Mouse (Mus musculus): ENCODE measurements at regions not wholly inside any gene's neighbourhood (a gene's known extent, or its start where the extent isn't known, plus 50 kb on each side); places are given as distances from the start of the nearest gene placed in this dataset.

- DNase-seq (ENCODE audit: low spot score in 2 of 2) = no peak
Measured at GRCm38 (mm10) chr7:75923951-75924467, 75.9 kb downstream of the Klhl25 start.

DNA sequence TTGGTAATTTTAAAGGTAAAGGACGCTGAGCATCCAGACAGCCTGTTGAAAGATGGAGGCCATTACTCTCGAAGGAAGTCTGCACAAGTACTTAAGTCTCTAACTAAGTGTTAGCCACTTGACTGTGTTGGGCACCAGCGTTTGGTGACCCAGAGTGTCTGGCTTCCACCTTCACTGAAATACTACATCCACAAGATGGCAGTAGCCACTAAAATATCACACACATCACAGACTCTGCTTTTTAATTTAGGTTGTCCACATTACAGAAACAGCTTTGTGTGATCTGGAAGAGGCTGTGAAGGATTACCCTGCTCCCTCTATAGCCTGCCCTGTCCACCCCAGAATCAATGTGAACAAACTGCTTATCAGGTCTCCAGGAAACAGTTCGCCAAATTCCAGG lies 79.4 kb downstream of the Klhl25 start:
- DNase-seq (ENCODE audit: low spot score in 2 of 2) = peak in 1 of 2 experiments; percentile 25

DNA sequence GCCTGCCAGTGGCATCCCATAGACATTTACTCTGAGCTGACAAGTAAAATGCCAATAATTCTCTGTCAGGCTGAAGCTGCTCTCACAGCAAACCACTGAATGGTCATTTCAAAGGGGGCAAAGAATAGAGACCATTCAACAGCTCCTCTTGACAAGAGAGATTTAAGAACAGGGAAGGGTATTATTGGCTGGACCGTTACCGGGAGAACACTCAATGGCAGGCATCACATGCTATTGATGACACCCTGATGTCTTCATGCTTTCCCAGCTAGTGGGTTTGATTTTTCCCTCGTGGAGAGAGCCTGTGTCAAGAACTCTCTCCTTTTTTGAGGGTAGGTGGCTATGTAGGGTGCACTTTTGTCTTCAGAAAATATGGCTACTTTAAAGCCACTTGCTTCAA lies 95.7 kb downstream of the Klhl25 start:
- DNase-seq (ENCODE audit: low spot score in 2 of 2) = no peak

DNA sequence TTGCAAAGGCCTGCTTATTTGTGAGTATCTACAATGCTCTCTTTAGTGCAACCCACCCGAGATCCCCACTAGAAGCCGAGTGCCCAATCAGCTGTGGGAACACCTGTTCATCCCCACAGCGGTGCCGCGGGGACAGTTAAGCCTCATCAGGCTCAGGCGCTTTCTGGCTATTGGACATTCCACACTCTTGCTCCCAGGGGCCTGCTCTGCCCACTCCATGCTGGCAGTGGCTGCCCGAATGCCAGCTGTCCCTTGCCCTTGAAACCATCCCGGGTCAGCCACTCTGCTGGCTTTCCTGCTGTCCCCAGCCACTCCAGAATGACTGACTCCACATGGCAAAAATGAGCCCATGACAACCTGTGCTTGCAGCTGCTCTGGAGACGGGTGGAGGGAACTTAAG lies 107.6 kb downstream of the Klhl25 start:
- no peak for DNase-seq (ENCODE audit: low spot score in 2 of 2)

DNA sequence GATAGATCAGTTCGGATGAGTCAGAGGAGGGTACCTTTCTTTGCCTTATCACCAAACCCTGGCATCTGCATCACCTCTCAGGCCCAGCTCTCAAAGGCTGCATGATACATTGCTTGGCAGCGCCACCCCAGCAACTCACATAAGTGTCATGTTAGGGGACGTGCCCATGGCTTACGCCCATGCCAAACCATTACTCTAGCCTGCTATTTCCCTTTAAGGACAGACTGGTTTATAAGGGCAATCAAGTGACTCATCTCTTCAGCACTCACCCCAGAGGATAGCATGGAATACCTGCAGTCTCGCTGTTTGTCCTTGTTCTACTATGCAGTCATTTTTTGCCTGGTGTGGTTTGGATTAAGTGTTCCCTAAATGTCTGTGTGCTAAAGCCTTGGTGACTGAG lies 109.3 kb downstream of the Klhl25 start:
- no peak for DNase-seq (ENCODE audit: low spot score in 2 of 2)

GRCm38 (mm10) chr7:75959903-75960620 lies 112.0 kb downstream of the Klhl25 start:
- DNase-seq (ENCODE audit: low spot score in 2 of 2) = no peak

DNA sequence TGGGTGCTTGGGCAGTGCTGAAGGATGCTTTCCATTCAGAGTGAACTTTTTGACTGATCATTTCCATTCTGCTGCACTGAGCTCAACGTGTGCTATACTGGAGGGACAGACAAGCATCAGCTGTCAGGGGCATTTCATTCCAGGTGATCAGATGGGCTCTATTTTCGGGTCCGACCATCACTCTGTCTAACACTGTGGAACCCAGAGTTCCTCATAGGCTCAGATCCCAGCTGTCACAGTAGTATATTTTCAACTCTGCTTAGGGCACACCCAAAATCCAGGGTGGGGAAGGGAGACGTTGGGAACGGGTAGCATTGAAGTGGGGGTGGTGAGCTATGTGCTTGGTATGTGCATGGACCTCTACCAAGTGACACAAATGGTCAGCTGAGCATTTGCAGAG lies 120.1 kb downstream of the Klhl25 start:
- DNase-seq (ENCODE audit: low spot score in 2 of 2) = no peak

DNA sequence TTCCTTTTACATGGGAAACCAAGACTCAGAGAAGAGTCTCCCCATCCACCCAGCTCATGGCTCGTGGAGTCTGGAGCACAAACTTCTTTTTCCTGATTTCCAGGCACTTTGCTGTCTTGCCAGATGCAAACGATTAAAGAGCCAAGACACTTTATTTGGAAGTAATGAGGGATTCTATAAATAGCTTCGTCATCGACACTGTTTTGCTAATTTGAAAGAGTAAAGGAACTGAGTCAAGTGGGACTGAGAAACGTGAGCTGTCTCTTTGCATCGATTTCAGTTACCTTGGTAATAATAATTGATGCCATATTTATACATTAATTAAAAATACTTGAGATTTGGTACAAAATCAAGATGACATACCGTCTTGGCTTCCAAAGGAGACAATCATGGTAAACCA lies 122.8 kb downstream of the Klhl25 start:
- no peak for DNase-seq (ENCODE audit: low spot score in 2 of 2)

DNA sequence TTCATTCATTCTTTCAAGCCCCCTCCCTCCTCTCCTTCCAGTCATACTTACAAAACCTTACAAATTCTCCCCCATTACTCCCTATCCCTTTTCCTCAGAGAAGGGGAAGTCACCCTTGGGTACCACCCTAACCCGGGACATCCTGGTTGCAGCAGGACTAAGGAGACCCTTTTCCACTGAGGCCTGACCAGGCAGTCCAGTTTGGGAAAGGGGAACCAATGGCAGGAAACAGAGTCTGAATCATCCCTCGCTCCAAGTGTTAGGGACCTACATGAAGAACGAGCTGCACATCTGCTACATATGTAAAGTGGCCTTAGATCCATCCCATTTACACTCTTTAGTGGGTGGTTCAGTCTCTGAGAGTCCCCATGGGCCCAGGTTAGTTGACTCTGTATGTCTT lies 123.6 kb downstream of the Klhl25 start:
- no peak for DNase-seq (ENCODE audit: low spot score in 2 of 2)

- no peak for DNase-seq (ENCODE audit: low spot score in 2 of 2)
Measured at GRCm38 (mm10) chr7:75981560-75981959, 133.4 kb downstream of the Klhl25 start.

GRCm38 (mm10) chr7:75983029-75983808 lies 135.1 kb downstream of the Klhl25 start:
- DNase-seq (ENCODE audit: low spot score in 2 of 2) = no peak

DNA sequence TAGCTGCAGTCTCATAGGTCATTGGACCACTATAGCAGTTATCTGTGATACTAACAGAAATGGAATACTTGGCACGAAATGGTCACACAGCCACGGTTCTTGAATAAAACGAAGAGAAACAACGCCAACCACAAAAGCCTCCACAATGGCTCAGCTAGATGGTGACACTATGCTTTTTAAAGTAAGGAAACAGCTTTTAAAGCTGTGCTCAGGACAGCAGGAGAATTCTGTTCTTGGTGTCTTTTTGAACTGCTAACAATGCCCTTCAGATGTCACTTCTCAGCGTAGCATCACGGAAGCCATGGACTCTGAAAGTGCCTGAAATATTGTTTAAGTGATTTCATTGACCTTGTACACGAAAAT lies 135.7 kb downstream of the Klhl25 start:
- DNase-seq (ENCODE audit: low spot score in 2 of 2) = no peak

DNA sequence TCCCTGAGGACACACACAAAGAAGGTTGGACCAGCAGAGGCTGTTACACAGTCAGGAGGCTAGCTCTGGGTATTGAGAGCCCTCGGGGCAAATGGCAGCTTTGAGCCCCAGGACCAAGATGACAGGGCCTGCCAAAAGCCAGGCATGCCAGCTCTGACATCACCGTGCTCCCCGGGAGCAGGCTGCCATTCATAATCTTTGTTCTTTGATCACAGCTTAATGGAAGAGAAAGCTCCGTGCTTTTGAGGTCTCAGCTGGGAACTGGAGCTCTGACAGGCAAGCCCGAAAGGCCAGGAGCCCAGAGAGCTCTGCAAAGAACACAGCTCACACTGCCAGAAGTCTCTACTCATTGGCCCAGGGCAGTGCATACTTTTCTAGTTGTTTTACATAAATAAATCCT lies 150.7 kb downstream of the Klhl25 start:
- no peak for DNase-seq (ENCODE audit: low spot score in 2 of 2)

- DNase-seq (ENCODE audit: low spot score in 2 of 2) = no peak
Measured at GRCm38 (mm10) chr7:75999324-75999907, 151.3 kb downstream of the Klhl25 start.

GRCm38 (mm10) chr7:76001012-76001411 lies 152.9 kb downstream of the Klhl25 start:
- no peak for DNase-seq (ENCODE audit: low spot score in 2 of 2)

- no peak for DNase-seq (ENCODE audit: low spot score in 2 of 2)
Measured at GRCm38 (mm10) chr7:76008226-76008625, 160.1 kb downstream of the Klhl25 start.

DNA sequence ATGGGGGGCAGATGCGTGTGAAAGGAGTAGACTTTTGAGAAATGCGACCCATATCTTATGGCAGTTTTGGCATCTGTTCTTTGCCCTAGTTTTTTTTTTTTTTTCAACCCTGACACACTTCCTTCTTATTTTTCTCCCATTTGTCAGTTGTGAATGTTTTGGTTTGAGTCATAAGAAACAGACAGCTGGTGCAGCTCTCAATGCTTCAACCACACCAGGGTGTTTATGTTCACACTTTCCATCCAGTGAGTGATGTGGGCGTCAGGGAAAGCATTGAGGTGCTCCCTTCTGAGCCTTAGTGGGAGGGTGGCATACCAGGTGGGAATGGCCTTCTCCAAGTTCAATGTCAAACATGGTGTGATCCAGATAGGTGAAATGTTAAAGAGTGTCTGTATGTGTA lies 181.9 kb upstream of the Agbl1 start:
- peak in 1 of 2 experiments; percentile 26 for DNase-seq (ENCODE audit: low spot score in 2 of 2)

DNA sequence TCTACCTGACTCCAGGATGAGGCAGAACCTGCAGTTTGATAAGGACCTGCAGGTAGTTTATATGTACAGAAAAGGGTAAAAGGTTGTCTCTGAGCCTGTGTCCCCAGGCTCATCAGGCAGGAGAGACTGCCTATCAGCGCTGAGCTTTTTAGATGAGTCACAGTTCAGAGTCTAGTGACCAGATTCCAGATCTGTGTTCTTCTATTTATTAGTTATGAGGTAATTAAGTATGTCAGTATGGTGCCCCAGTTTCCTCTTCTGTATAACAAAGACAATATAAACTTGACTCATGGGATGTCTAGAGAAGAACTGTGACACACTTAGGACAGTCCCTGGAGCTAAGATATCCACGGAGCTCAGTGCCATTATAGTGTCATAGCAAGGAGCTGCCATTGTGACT lies 180.3 kb upstream of the Agbl1 start:
- DNase-seq (ENCODE audit: low spot score in 2 of 2) = no peak

DNA sequence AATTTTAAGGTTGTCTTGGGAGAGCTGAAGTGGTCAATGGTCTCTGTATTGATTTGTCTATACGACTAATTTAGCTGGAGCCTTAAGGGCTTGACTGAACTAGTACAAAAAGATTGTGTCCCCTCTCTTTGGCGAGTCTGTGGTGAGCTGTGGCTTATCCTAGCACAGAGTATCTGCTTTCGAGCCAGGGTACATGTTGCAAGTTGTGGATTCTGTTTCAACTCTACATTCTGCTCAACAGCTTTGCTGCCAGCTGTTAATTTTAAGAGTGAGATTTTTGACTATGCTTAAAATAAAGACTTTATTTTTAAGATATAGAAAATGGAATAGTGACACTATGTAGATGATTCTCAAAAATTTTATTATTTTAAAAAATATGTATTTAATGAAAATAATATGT lies 175.8 kb upstream of the Agbl1 start:
- no peak for DNase-seq (ENCODE audit: low spot score in 2 of 2)

DNA sequence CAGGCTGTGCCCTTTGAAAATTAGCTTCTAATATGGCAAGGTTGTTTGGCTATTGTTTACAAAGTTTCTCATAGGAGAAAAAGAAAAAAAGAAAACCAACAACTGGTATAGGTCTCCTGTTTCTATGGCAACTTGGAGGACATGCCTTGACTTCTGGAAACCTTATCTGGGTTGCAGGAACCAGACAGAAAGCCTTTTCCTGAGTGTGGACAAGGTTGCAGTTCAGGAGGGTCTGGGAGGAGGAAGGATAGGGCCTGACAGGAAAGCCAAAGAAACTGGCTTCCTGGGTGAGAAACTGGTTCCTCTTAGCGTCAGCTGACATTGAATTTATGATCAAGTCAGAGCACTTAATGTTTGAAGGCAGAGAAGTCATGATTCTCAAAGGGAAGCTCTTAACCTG lies 130.5 kb upstream of the Agbl1 start:
- DNase-seq (ENCODE audit: low spot score in 2 of 2) = no peak

DNA sequence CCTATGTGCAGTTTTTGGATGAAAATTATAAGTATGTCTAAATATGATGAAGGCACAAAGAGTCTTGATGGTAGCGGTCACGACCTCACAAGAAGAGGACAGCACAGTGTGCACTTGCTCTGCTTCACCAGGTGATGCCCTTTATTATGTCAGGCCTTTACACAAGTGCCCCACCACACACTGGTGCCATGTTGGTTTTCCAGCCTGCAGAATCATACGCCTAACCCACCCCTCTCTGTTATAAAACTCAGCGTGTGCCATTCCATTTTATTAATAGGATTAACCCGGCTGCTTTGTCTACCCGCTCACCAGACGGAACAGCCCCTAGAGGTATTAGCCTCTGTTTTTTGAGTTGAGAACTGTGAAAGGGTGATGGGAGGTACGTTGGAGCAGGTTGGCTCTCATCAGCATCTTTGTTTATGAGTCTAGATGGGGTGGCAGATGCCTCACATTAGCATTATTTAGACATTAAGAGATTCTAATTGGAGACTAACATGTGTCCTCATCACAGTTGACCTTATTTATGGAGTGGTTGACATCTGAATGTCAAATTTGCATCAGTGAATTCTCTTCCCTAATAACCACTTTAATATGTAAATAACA lies 108.3 kb upstream of the Agbl1 start:
- DNase-seq (ENCODE audit: low spot score in 2 of 2) = no peak

DNA sequence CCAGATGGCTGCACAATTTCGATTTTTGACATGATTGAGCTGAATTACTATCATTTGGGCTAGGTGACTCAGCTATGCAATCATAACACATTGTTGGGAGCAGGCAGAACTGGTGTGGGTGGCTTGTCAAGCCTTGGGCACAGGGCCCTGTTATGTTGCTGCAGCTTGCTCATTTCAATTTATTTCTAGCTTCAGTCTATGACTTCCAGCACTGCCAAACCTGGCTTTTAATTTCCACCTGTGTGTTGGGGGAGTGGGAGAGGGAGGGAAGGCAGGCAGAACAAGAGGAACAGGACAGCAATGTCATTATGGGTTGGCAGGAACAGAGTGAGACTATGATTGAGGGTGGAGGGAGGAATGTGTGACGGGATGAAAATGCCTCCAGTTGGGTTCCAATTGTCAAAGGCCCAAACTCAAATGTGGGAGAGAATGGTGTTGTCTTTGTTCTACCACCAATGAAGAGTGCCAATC lies 102.0 kb upstream of the Agbl1 start:
- no peak for DNase-seq (ENCODE audit: low spot score in 2 of 2)

Measured in thymus, postnatal 10 days (tissue).